Mouse (Mus musculus) adrenal gland, postnatal 25 days (tissue): Measurements from ENCODE around the gene Slc4a2. TPM values are rescaled to one million over a fixed set of nuclear protein-coding genes. Genes with fewer than 3 reads are reported as not detected.
"Not testable (repeated sequence)": the region's sequence is repeated elsewhere in the genome, so short reads cannot be mapped to it uniquely, and the experiment has no call there.

ENCODE experiments used
- DNase-seq: peaks from one replicate; pipeline ENCODE4 v3.0.0; 2021; ENCODE audit warnings: mixed read lengths
- total RNA-seq: library from RNA; stranded (reverse); gene quantifications from 2 replicates; pipeline ENCODE4 v1.2.3, GENCODE M21; 2021

Gene Slc4a2
- total RNA-seq, 1 experiment from 2014 or later = 59.1 TPM

- peak; percentile 91 for DNase-seq
Observed at GRCm38 (mm10) chr5:24394165-24394894, 29.3 kb upstream of the Slc4a2 start.

GRCm38 (mm10) chr5:24396254-24396653, 27.4 kb upstream of the Slc4a2 start:
- DNase-seq = not testable (repeated sequence)

GRCm38 (mm10) chr5:24399686-24400085, 24.0 kb upstream of the Slc4a2 start:
- DNase-seq = no peak

GRCm38 (mm10) chr5:24400362-24400761, 23.3 kb upstream of the Slc4a2 start:
- no peak for DNase-seq

- no peak for DNase-seq
Observed at GRCm38 (mm10) chr5:24400911-24401605, 22.6 kb upstream of the Slc4a2 start.

- DNase-seq = no peak
Observed at GRCm38 (mm10) chr5:24401969-24402368, 21.7 kb upstream of the Slc4a2 start.

- no peak for DNase-seq
Observed at GRCm38 (mm10) chr5:24404594-24405360, 18.9 kb upstream of the Slc4a2 start.

GRCm38 (mm10) chr5:24405389-24405876, 18.2 kb upstream of the Slc4a2 start:
- DNase-seq = no peak

GRCm38 (mm10) chr5:24408651-24409050, 15.0 kb upstream of the Slc4a2 start:
- DNase-seq = peak; percentile 64

GRCm38 (mm10) chr5:24409466-24409865, 14.2 kb upstream of the Slc4a2 start:
- no peak for DNase-seq

GRCm38 (mm10) chr5:24412063-24412462, 11.6 kb upstream of the Slc4a2 start:
- DNase-seq = no peak

- DNase-seq = no peak
Observed at GRCm38 (mm10) chr5:24413042-24413693, 10.5 kb upstream of the Slc4a2 start, which contains the start of gene Asic3. TSS of gene Asic3 (plus strand) at chr5:24413392.

- DNase-seq = no peak
Observed at GRCm38 (mm10) chr5:24413938-24414337, 9.7 kb upstream of the Slc4a2 start.

GRCm38 (mm10) chr5:24416222-24416736, 7.4 kb upstream of the Slc4a2 start:
- DNase-seq = peak; percentile 55

GRCm38 (mm10) chr5:24417587-24417986, 6.0 kb upstream of the Slc4a2 start:
- no peak for DNase-seq

- no peak for DNase-seq
Observed at GRCm38 (mm10) chr5:24420381-24420780, 3.3 kb upstream of the Slc4a2 start.

- DNase-seq = peak; percentile 25
Observed at GRCm38 (mm10) chr5:24424004-24424781, 556 bp downstream of the Slc4a2 start.

GRCm38 (mm10) chr5:24424861-24425411, 1.3 kb downstream of the Slc4a2 start:
- DNase-seq = peak; percentile 89

- DNase-seq = peak; percentile 57
Observed at GRCm38 (mm10) chr5:24425421-24426036, 1.9 kb downstream of the Slc4a2 start.

GRCm38 (mm10) chr5:24426037-24426432, 2.4 kb downstream of the Slc4a2 start:
- DNase-seq = no peak
